Mouse (Mus musculus) small intestine, adult 2 months (tissue): ENCODE measurements around the gene Pip4k2a.

Experiments used
- CTCF ChIP-seq: fragments of 200-500 bp; IDR thresholded peaks from 2 replicates; pipeline ENCODE4 v1.5.1; 2012; ENCODE audit warnings: low read depth, mild to moderate bottlenecking, control low read depth, inconsistent platforms, low read length, moderate library complexity, mixed read lengths; ENCODE audit not compliant: insufficient replicate concordance, insufficient read length; ENCODE audit errors: extremely low read depth
- POLR2A ChIP-seq: fragments of 200-500 bp; IDR thresholded peaks from 2 replicates; pipeline ENCODE4 v1.6.1; 2012; ENCODE audit warnings: low read depth, mild to moderate bottlenecking, control low read depth, inconsistent platforms, low read length, moderate library complexity

GRCm38 (mm10) chr2:18891991-18892537, 105.9 kb downstream of the Pip4k2a start:
- no peak for TF ChIP-seq POLR2A
- no peak for TF ChIP-seq CTCF
